Mouse (Mus musculus) cortical plate, adult 2 months (tissue): Measurements from ENCODE around the gene Angel2.

Experiments used
- CTCF ChIP-seq: fragments of 200-500 bp; IDR thresholded peaks from 2 replicates; pipeline ENCODE4 v1.5.1; 2011; ENCODE audit warnings: mild to moderate bottlenecking, control low read depth, low read length; ENCODE audit not compliant: insufficient read depth; ENCODE audit errors: extremely low read depth
- POLR2A ChIP-seq: fragments of 200-500 bp; IDR thresholded peaks from 2 replicates; pipeline ENCODE4 v1.6.1; 2011; ENCODE audit warnings: mild to moderate bottlenecking, low read length, control low read depth; ENCODE audit not compliant: insufficient read depth; ENCODE audit errors: extremely low read depth

- TF ChIP-seq CTCF (no peak), POLR2A (no peak)
Measured at GRCm38 (mm10) chr1:190978001-190978400, 53.1 kb downstream of the Angel2 start.
